Mouse (Mus musculus): ENCODE measurements around the gene Nppc. TPM values are rescaled to one million over a fixed set of nuclear protein-coding genes. Genes with fewer than 3 reads are reported as not detected.

Gene Nppc
- polyA plus RNA-seq, 1 experiment from 2014 or later: 1.6 TPM

DNA sequence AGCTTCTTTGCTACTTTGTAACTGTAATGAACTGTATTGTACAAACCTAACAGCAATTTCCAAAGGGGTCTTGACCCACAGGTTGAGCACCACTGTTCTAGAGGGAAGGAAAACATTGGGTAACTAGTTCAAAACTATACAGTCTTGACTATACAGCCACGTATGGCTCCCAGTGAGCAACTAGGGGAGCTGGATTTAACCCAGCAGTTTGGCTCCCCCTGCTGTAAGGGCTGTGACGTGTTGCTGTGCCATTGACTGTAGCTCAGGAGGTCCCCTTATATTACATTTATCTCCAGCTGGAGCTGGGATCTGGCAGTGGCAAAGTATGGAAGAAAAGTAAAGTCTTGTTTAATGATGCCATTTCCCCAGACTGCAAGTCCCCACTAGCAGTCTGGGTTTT, 28.4 kb upstream of the Nppc start:
- Histone ChIP-seq H3K9ac (no peak overlapping the region), H3K9me3 (no peaks in the 10 kb centered on the region), H3K4me3 (no peak overlapping the region), H3K4me1 (peaks cover 4% of the 10 kb centered on the region; the same call in 1 of the 2 replicates), H3K27ac (no peak overlapping the region), H3K27me3 (no peaks in the 10 kb centered on the region), H3K36me3 (no peaks in the 10 kb centered on the region), H3K4me2 (replicated peaks) (no peak overlapping the region)
- ATAC-seq (ENCODE audit: insufficient number of reproducible peaks, insufficient read depth, low FRiP score, low TSS enrichment): no peak
- 22% methylated on average over 2 of the region's 2 CpGs for WGBS

GRCm38 (mm10) chr1:86696948-86697347, 26.6 kb upstream of the Nppc start:
- Histone ChIP-seq H3K4me3 (no peak overlapping the region), H3K4me2 (replicated peaks) (no peak overlapping the region), H3K9ac (no peak overlapping the region), H3K9me3 (no peaks in the 10 kb centered on the region), H3K27ac (no peak overlapping the region), H3K4me1 (no peaks in the 10 kb centered on the region), H3K27me3 (no peaks in the 10 kb centered on the region), H3K36me3 (no peaks in the 10 kb centered on the region)
- WGBS: 43% methylated on average over 7 of the region's 7 CpGs
- ATAC-seq (ENCODE audit: insufficient number of reproducible peaks, insufficient read depth, low FRiP score, low TSS enrichment): no peak

DNA sequence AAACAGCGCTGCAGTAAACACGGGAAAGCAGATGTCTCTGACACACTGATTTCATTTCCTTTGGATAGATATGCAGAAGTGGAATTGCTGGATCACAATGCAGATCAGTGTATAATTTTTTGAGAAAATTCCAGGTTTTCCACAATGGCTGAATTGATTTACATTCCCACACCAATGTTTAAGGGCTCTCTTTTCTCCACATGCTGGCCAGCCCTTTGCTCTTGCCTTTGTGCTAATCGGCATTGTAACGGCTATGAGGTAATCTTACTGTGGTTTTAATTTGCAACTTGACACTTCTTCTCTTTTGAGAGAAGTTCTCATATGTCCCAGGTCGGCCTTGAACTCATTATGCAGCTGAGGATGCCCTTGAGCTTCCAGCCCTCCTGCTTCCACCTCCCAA, 20.7 kb upstream of the Nppc start:
- H3K27me3 ChIP-seq: no peaks in the 10 kb centered on the region
- 57% methylated on average over 5 of the region's 5 CpGs for WGBS
- H3K4me1 ChIP-seq: no peaks in the 10 kb centered on the region
- H3K36me3 ChIP-seq: no peaks in the 10 kb centered on the region
- H3K9me3 ChIP-seq: no peaks in the 10 kb centered on the region
- ATAC-seq (ENCODE audit: insufficient number of reproducible peaks, insufficient read depth, low FRiP score, low TSS enrichment): no peak
- no peak overlapping the region for H3K4me3 ChIP-seq
- H3K4me2 ChIP-seq (replicated peaks): no peak overlapping the region
- H3K27ac ChIP-seq: no peak overlapping the region
- H3K9ac ChIP-seq: no peak overlapping the region

- no peaks in the 10 kb centered on the region for H3K9me3 ChIP-seq
- ATAC-seq (ENCODE audit: insufficient number of reproducible peaks, insufficient read depth, low FRiP score, low TSS enrichment): no peak
- no peak overlapping the region for H3K4me3 ChIP-seq
- H3K27ac ChIP-seq: no peak overlapping the region
- H3K9ac ChIP-seq: no peak overlapping the region
- H3K36me3 ChIP-seq: no peaks in the 10 kb centered on the region
- 87% methylated on average over 4 of the region's 4 CpGs for WGBS
- 0 out of 2 replicates have a peak, but pooled peaks cover 4% of the 10 kb centered on the region for H3K27me3 ChIP-seq
- H3K4me1 ChIP-seq: no peaks in the 10 kb centered on the region
- no peak overlapping the region for H3K4me2 ChIP-seq (replicated peaks)
These were observed 16.9 kb upstream of the Nppc start for GRCm38 (mm10) chr1:86687236-86687635.

GRCm38 (mm10) chr1:86678667-86679066, 8.3 kb upstream of the Nppc start:
- Histone ChIP-seq H3K36me3 (no peaks in the 10 kb centered on the region), H3K4me1 (peaks cover 5% of the 10 kb centered on the region; the same call in 1 of the 2 replicates), H3K27me3 (0 out of 2 replicates have a peak, but pooled peaks cover 6% of the 10 kb centered on the region), H3K27ac (no peak overlapping the region), H3K9ac (no peak overlapping the region), H3K4me3 (no peak overlapping the region), H3K9me3 (no peaks in the 10 kb centered on the region), H3K4me2 (replicated peaks) (no peak overlapping the region)
- WGBS: 75% methylated on average over 10 of the region's 10 CpGs
- no peak for ATAC-seq (ENCODE audit: insufficient number of reproducible peaks, insufficient read depth, low FRiP score, low TSS enrichment)

GRCm38 (mm10) chr1:86677624-86678023, 7.3 kb upstream of the Nppc start:
- Histone ChIP-seq H3K9ac (no peak overlapping the region), H3K4me2 (replicated peaks) (no peak overlapping the region), H3K4me3 (no peak overlapping the region), H3K36me3 (no peaks in the 10 kb centered on the region), H3K27me3 (peaks cover 9% of the 10 kb centered on the region; the same call in 1 of the 2 replicates), H3K4me1 (peaks cover 5% of the 10 kb centered on the region; the same call in 1 of the 2 replicates), H3K27ac (no peak overlapping the region), H3K9me3 (no peaks in the 10 kb centered on the region)
- no peak for ATAC-seq (ENCODE audit: insufficient number of reproducible peaks, insufficient read depth, low FRiP score, low TSS enrichment)
- WGBS: 84% methylated on average over 3 of the region's 3 CpGs

- H3K9me3 ChIP-seq: no peaks in the 10 kb centered on the region
- H3K4me2 ChIP-seq (replicated peaks): no peak overlapping the region
- H3K4me1 ChIP-seq: peaks cover 9% of the 10 kb centered on the region
- peaks cover 25% of the 10 kb centered on the region for H3K27me3 ChIP-seq
- 82% methylated on average over 12 of the region's 12 CpGs for WGBS
- no peak for ATAC-seq (ENCODE audit: insufficient number of reproducible peaks, insufficient read depth, low FRiP score, low TSS enrichment)
- no peak overlapping the region for H3K4me3 ChIP-seq
- H3K27ac ChIP-seq: no peak overlapping the region
- no peaks in the 10 kb centered on the region for H3K36me3 ChIP-seq
- no peak overlapping the region for H3K9ac ChIP-seq
These were observed 4.8 kb upstream of the Nppc start for GRCm38 (mm10) chr1:86675126-86675525.

DNA sequence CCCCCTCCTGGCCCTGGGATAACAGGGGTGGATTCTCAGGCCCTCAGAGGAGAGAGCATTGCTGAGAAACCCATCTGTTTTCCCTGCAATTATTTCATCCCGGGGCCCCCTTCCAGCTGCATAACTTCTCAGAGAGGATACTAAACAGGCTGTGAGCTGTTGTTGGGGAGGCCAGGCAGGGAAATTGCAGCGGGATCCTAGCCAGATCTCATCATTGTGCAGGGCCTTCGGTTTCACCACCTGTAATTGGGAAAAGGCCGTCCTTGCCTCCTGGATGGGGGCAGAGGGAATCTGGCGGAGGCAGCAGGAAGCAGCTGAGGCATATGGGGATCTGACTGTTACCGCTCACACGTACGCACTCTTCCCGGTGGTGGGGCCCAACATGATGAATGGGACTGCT, 4.0 kb upstream of the Nppc start:
- H3K9me3 ChIP-seq: no peaks in the 10 kb centered on the region
- H3K4me3 ChIP-seq: no peak overlapping the region
- no peaks in the 10 kb centered on the region for H3K36me3 ChIP-seq
- H3K27ac ChIP-seq: no peak overlapping the region
- WGBS: 52% methylated on average over 9 of the region's 9 CpGs
- peaks cover 32% of the 10 kb centered on the region for H3K27me3 ChIP-seq
- H3K9ac ChIP-seq: no peak overlapping the region
- H3K4me1 ChIP-seq: peaks cover 15% of the 10 kb centered on the region
- no peak for ATAC-seq (ENCODE audit: insufficient number of reproducible peaks, insufficient read depth, low FRiP score, low TSS enrichment)
- no peak overlapping the region for H3K4me2 ChIP-seq (replicated peaks)

DNA sequence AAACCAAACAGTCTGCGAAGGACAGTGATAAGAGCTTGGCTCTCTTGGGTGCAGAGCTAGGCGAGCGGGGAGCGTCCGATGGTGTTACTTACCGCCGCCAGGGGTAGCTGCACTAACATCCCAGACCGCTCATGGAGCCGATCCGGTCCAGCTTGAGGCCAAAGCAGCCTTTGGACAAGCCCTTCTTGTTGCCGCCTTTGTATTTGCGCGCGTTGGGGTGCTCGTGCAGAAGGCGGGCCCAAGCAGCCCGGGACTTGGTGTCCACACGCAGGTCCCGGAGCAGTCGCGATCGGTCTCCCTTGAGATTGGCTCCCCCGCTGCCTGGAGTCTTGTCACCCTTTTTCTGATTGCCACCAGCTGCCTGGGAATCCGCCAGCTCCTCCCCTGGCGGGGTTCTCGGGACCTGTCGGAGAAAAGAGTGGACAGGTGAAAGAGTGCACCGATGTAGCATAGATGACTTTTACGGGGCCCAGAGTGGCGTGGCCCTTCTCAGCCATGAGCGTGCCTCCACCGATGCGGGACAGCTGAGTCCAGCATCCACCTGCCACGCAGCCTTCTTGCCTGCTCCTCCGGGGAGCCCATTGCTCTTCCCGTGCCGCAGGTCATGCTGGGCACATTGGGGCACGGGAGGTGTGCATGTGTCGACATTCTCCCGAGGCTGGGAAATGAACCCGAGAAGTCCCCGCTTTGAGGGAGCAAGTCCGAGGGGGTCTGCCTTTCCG, 658 bp downstream of the Nppc start:
- H3K9ac ChIP-seq: peak overlapping the region; percentile 25

DNA sequence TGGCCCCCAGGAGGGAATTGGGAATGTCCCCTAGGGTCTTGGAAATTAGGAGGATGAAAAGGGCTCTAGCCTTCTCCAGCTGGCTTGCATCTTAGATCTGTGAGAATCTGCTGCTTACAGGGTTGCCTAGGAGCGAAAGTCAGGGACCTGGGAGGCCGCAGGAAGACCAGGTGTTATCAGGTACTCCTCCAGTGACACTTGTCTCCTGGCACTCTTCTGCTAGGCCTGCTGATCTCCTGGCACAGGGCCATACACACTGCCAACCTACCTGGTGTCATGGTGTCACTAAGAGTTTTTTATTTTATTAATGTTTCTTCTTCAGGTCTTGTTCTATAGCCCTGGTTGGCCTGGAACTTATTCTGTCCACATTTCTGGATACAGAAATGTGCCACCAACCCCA, 5.3 kb downstream of the Nppc start:
- WGBS: 64% methylated on average over 2 of the region's 2 CpGs
- H3K9ac ChIP-seq: no peak overlapping the region
- H3K4me3 ChIP-seq: no peak overlapping the region
- no peak overlapping the region for H3K27ac ChIP-seq
- H3K4me2 ChIP-seq (replicated peaks): no peak overlapping the region
- H3K27me3 ChIP-seq: peaks cover 30% of the 10 kb centered on the region
- no peak for ATAC-seq (ENCODE audit: insufficient number of reproducible peaks, insufficient read depth, low FRiP score, low TSS enrichment)
- H3K4me1 ChIP-seq: peaks cover 7% of the 10 kb centered on the region; the same call in 1 of the 2 replicates
- H3K9me3 ChIP-seq: no peaks in the 10 kb centered on the region
- H3K36me3 ChIP-seq: no peaks in the 10 kb centered on the region

More for the DNA sequence above, 658 bp downstream of the Nppc start:
- peak overlapping the region; percentile 49 for H3K4me3 ChIP-seq
- peaks cover 56% of the 10 kb centered on the region for H3K27me3 ChIP-seq
- no peak overlapping the region for H3K27ac ChIP-seq
- peak overlapping the region; percentile 91 for H3K4me2 ChIP-seq (replicated peaks)
- H3K4me1 ChIP-seq: peaks cover 13% of the 10 kb centered on the region
- H3K36me3 ChIP-seq: no peaks in the 10 kb centered on the region
- ATAC-seq (ENCODE audit: insufficient number of reproducible peaks, insufficient read depth, low FRiP score, low TSS enrichment): no peak
- no peaks in the 10 kb centered on the region for H3K9me3 ChIP-seq
- 2% methylated on average over 44 of the region's 44 CpGs for WGBS

DNA sequence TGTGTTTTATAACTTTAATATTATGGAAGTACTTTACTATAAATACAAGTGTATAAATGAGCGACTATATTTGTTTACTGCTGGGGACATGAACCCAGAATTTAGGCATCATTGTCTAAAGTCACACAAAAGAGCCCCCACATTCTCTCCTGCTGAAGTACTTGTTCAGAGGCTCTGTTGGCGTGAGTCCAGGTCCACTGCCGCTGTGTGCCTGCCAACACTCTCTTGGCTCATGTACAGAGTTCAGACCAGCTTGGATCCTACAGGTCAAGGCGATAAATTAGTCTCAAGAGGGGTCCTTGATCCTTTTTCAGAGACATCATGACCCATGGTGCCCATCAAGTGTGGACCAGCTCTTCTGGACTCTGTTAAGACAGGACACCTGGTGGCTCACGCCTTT, 13.3 kb downstream of the Nppc start:
- H3K4me2 ChIP-seq (replicated peaks): no peak overlapping the region
- no peak overlapping the region for H3K27ac ChIP-seq
- H3K4me3 ChIP-seq: no peak overlapping the region
- no peak for ATAC-seq (ENCODE audit: insufficient number of reproducible peaks, insufficient read depth, low FRiP score, low TSS enrichment)
- H3K9ac ChIP-seq: no peak overlapping the region
- H3K4me1 ChIP-seq: no peaks in the 10 kb centered on the region
- no peaks in the 10 kb centered on the region for H3K36me3 ChIP-seq
- H3K27me3 ChIP-seq: no peaks in the 10 kb centered on the region
- 88% methylated on average over 5 of the region's 5 CpGs for WGBS
- H3K9me3 ChIP-seq: no peaks in the 10 kb centered on the region

DNA sequence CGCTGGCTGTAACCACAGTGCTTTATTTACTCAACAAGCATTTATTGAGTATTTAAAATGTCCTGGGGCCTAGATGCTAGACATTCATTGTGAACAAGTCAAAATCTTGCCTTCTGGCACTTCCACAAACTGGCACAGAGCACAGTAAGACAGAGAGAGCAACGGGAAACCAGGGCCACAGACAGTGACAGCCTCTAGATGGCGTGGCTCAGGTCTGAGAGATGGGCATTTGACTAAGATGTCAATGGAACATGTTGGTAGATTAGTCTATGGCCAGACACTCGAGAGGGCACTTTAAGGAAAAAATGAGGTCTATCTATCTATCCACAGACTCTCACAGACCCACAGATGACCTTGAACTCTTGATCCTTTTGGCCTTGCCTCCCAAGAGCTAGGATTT, 17.7 kb downstream of the Nppc start:
- Histone ChIP-seq H3K4me2 (replicated peaks) (no peak overlapping the region), H3K4me1 (no peaks in the 10 kb centered on the region), H3K27me3 (no peaks in the 10 kb centered on the region), H3K27ac (no peak overlapping the region), H3K9ac (no peak overlapping the region), H3K9me3 (no peaks in the 10 kb centered on the region), H3K36me3 (no peaks in the 10 kb centered on the region), H3K4me3 (no peak overlapping the region)
- ATAC-seq (ENCODE audit: insufficient number of reproducible peaks, insufficient read depth, low FRiP score, low TSS enrichment): no peak
- WGBS: 56% methylated on average over 4 of the region's 4 CpGs
